Mouse (Mus musculus) embryo, embryonic 11 days (tissue): ENCODE data around the gene Hlx.
A peak's percentile ranks its signal among the peaks of the same experiment; 100 is the strongest.

Experiments
- DNase-seq: peaks from one replicate; pipeline ENCODE4 v3.0.0-alpha.2; 2015

Hlx gene

GRCm38 (mm10) chr1:184731644-184732545 is 524 bp downstream of the Hlx start:
- DNase-seq: peak; percentile 71

- DNase-seq: no peak
Observed at GRCm38 (mm10) chr1:184731091-184731640, 1.3 kb downstream of the Hlx start.

- peak; percentile 43 for DNase-seq
Observed at GRCm38 (mm10) chr1:184730453-184731013, 1.9 kb downstream of the Hlx start.

GRCm38 (mm10) chr1:184729357-184730140 is 2.9 kb downstream of the Hlx start:
- peak; percentile 38 for DNase-seq

- DNase-seq: peak; percentile 25
Observed at GRCm38 (mm10) chr1:184728561-184729115, 3.8 kb downstream of the Hlx start.

GRCm38 (mm10) chr1:184727401-184728265 is 4.8 kb downstream of the Hlx start:
- peak; percentile 69 for DNase-seq

- peak; percentile 41 for DNase-seq
Observed at GRCm38 (mm10) chr1:184726576-184727300, 5.7 kb downstream of the Hlx start.

GRCm38 (mm10) chr1:184725318-184725790 is 7.1 kb downstream of the Hlx start:
- DNase-seq: peak; percentile 24

GRCm38 (mm10) chr1:184724551-184725317 is 7.7 kb downstream of the Hlx start:
- no peak for DNase-seq

GRCm38 (mm10) chr1:184723899-184724298 is 8.5 kb downstream of the Hlx start:
- DNase-seq: no peak

- no peak for DNase-seq
Observed at GRCm38 (mm10) chr1:184721121-184721520, 11.3 kb downstream of the Hlx start.

- DNase-seq: no peak
Observed at GRCm38 (mm10) chr1:184720162-184721025, 12.0 kb downstream of the Hlx start.

GRCm38 (mm10) chr1:184718261-184719120 is 13.9 kb downstream of the Hlx start:
- peak; percentile 61 for DNase-seq

- peak; percentile 29 for DNase-seq
Observed at GRCm38 (mm10) chr1:184717691-184718200, 14.7 kb downstream of the Hlx start.

GRCm38 (mm10) chr1:184717016-184717568 is 15.3 kb downstream of the Hlx start:
- DNase-seq: peak; percentile 51

GRCm38 (mm10) chr1:184716117-184716516 is 16.3 kb downstream of the Hlx start:
- no peak for DNase-seq

GRCm38 (mm10) chr1:184715693-184716092 is 16.7 kb downstream of the Hlx start:
- no peak for DNase-seq
